Mouse (Mus musculus) bone marrow, adult 2 months (tissue): ENCODE data around the gene Spata32. TPM values are rescaled to one million over a fixed set of nuclear protein-coding genes. Genes with fewer than 3 reads are reported as not detected.
"Not testable (repeated sequence)": the region's sequence is repeated elsewhere in the genome, so short reads cannot be mapped to it uniquely, and the experiment has no call there.

Experiments used
- H3K27ac ChIP-seq: fragments of 200-500 bp; 2 replicates; pipeline ENCODE4 v1.5.1; 2012; ENCODE audit warnings: low read depth, mild to moderate bottlenecking, control low read depth, inconsistent platforms, low read length; ENCODE audit not compliant: control insufficient read depth, poor library complexity, insufficient read depth
- H3K4me1 ChIP-seq: fragments of 200-500 bp; 2 replicates; pipeline ENCODE4 v1.6.1; 2011; ENCODE audit warnings: low read length; ENCODE audit not compliant: control insufficient read depth, insufficient read depth
- H3K4me3 ChIP-seq: fragments of 200-500 bp; replicated peaks from 2 replicates; pipeline ENCODE3; 2011; ENCODE audit warnings: mild to moderate bottlenecking, low read depth, low read length, control low read depth; ENCODE audit not compliant: control insufficient read depth
- CTCF ChIP-seq: fragments of 200-500 bp; IDR thresholded peaks from 2 replicates; pipeline ENCODE4 v1.5.1; 2011; ENCODE audit warnings: low read length, control low read depth; ENCODE audit not compliant: control insufficient read depth, insufficient read depth
- POLR2A ChIP-seq: fragments of 200-500 bp; IDR thresholded peaks from 2 replicates; pipeline ENCODE4 v1.6.1; 2011; ENCODE audit warnings: low read depth, mild to moderate bottlenecking, control low read depth, low read length, borderline replicate concordance; ENCODE audit not compliant: control insufficient read depth
- WGBS: fragments of 180-500 bp; shearing (Covaris S2); methylation state at CpG from one replicate; pipeline ENCODE4 v1.1.7; 2018; 5-methylcytosine and 5-hydroxymethylcytosine counted together
- polyA plus RNA-seq: library from polyadenylated mRNA; stranded (reverse); fragments of >200 nt; gene quantifications from 2 replicates; pipeline ENCODE4 v1.2.4, GENCODE M21; 2011; ENCODE audit warnings: low replicate concordance; ENCODE audit not compliant: missing spikeins, insufficient read depth, insufficient read length

Spata32 gene
- polyA plus RNA-seq, 1 experiment, result not detected

DNA sequence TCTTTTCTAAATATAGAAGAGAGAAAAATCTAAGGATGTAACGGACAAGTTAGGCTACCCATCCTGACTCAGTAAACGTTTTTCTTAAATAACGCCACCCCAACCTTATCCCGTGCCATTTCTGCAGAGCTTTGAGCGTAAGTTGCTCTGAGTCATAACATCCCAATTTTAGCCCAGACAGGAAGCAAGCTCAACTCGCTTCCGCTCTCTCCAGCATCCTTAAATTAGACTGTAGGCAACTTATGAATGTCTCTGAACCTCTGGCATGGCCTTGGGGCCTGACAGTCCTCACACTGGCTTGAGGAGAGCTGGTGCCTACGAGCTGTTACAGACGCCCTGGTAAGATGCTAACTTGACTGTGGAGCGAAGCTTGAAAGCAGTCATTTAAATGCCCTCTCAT is 5.2 kb upstream of the Spata32 start:
- H3K4me1 ChIP-seq, result no peaks in the 10 kb centered on the region
- 77% methylated on average over 10 of the region's 10 CpGs for WGBS
- TF ChIP-seq CTCF (no peak), POLR2A (no peak)
- no peak overlapping the region for H3K4me3 ChIP-seq
- no peak overlapping the region for H3K27ac ChIP-seq

GRCm38 (mm10) chr11:103222718-103223117 is 4.5 kb upstream of the Spata32 start:
- H3K27ac ChIP-seq, H3K4me1 ChIP-seq: not testable (repeated sequence)
- 73% methylated on average over 4 of the region's 4 CpGs for WGBS

DNA sequence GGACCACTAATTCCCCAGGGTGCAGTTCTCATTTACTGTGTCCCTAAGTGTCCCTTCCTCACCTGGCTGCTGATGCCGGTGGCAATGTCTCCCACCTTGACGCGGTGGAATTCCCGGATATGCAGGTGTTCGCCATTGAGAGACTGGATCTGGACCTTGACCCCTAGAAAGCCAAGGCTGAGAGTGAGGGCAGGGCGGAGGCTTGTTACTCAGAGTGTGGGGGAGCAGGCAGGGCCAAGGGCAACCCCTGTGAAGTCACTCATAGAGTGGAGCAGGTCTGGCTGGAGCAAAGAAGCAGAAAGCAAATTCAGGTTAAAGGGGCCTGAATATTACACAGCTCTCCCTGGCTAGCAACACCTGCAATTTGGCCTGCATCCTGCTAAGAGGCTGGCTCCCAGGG is 3.2 kb upstream of the Spata32 start:
- Histone ChIP-seq H3K4me1 (no peaks in the 10 kb centered on the region; the same call in 1 of the 2 replicates), H3K27ac (no peak overlapping the region), H3K4me3 (no peak overlapping the region)
- no peak for TF ChIP-seq POLR2A
- 87% methylated on average over 6 of the region's 6 CpGs for WGBS

More at GRCm38 (mm10) chr11:103222718-103223117, 4.5 kb upstream of the Spata32 start:
- not testable (repeated sequence) for H3K4me3 ChIP-seq

DNA sequence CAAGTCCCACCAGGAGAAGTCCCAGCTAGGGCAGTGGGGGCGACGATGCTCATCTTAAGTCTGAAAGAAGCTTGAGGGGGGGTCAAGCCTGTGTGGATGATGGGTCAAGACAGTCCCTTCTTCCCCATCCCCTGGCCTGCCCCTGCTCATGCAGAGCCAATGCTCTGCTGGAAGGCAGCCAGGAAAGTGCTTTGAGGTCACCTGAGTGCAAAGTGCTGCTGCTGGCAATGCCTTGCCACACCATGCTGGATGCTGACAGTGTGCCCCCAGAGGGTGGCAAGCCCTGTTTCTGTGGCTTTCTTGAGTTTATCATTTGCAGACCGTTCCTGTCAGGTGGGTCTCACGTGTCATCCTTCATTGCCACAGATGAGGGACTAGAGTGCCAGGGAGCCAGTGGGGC is 1.8 kb upstream of the Spata32 start:
- no peak overlapping the region for H3K4me3 ChIP-seq
- TF ChIP-seq POLR2A, result no peak
- TF ChIP-seq CTCF, result no peak
- 73% methylated on average over 4 of the region's 4 CpGs for WGBS
- H3K27ac ChIP-seq, result no peak overlapping the region
- no peaks in the 10 kb centered on the region; the same call in 1 of the 2 replicates for H3K4me1 ChIP-seq

- Histone ChIP-seq H3K4me3 (no peak overlapping the region), H3K27ac (no peak overlapping the region), H3K4me1 (no peaks in the 10 kb centered on the region; the same call in 1 of the 2 replicates)
- no peak for TF ChIP-seq CTCF
- TF ChIP-seq POLR2A, result no peak
- 82% methylated on average over 5 of the region's 5 CpGs for WGBS
These were observed 1.0 kb upstream of the Spata32 start for GRCm38 (mm10) chr11:103219259-103219658.

- TF ChIP-seq POLR2A (no peak), CTCF (no peak)
- WGBS, result 32% methylated on average over 6 of the region's 6 CpGs
- H3K27ac ChIP-seq, result no peak overlapping the region
- H3K4me3 ChIP-seq, result peak overlapping the region; percentile 58
- no peaks in the 10 kb centered on the region; the same call in 1 of the 2 replicates for H3K4me1 ChIP-seq
These were observed 277 bp upstream of the Spata32 start for GRCm38 (mm10) chr11:103218517-103218901.

DNA sequence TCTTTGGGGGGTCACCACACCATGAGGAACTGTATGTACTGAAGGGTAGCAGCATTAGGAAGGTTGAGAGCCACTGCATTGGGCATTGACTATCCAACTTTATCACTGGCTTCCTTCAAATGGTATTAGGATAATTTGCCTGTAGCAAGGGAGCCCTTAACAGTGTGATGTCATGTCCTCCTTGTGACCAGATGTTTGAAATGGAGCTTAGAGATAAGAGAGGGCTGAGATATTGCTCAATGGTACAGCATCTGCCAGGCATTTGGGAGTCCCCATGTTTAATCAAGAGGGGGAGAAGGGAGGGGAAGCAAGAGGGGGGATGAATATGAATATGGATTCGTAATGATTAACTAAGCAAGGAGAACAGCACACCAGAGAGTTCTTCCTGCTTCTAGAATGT is 2.9 kb downstream of the Spata32 start:
- TF ChIP-seq POLR2A (no peak), CTCF (no peak)
- Histone ChIP-seq H3K4me3 (no peak overlapping the region), H3K27ac (no peak overlapping the region), H3K4me1 (no peaks in the 10 kb centered on the region; the same call in 1 of the 2 replicates)
- WGBS, result 35% methylated on average over 1 of the region's 1 CpGs

GRCm38 (mm10) chr11:103213712-103214111 is 4.5 kb downstream of the Spata32 start:
- TF ChIP-seq CTCF (0 out of 2 replicates have a peak, but pooled peaks have one; percentile 3), POLR2A (no peak)
- WGBS, result 74% methylated on average over 5 of the region's 5 CpGs
- no peak overlapping the region for H3K27ac ChIP-seq
- no peaks in the 10 kb centered on the region; the same call in 1 of the 2 replicates for H3K4me1 ChIP-seq
- no peak overlapping the region for H3K4me3 ChIP-seq

DNA sequence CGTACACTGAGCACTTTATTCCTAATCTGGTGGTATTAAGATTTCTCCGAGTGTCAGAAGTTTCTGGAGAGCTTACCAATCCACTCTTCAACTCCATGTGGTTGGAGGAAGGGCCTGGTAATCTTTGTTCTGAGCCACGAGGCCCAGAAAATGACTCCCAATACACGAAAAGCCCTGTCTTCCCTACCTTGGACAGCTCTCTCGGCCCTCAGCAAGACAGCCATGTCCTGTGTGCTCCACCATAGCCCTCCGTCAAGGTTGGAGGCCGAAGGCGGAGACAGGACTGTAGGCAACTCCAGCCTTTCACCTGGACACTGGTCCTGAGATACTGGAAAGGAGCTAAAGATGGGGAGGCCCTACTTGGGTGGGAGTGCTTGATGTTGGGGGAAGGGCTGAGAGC is 7.9 kb downstream of the Spata32 start:
- 68% methylated on average over 8 of the region's 8 CpGs for WGBS
- Histone ChIP-seq H3K4me1 (no peaks in the 10 kb centered on the region), H3K27ac (no peak overlapping the region), H3K4me3 (no peak overlapping the region)
- TF ChIP-seq POLR2A, result no peak

- Histone ChIP-seq H3K27ac (no peak within 1 kb of the TSS), H3K4me3 (no peak within 1 kb of the TSS), H3K4me1 (no peaks in the 10 kb centered on the region)
- 90% methylated on average over 3 of the region's 3 CpGs for WGBS
- TF ChIP-seq CTCF (no peak), POLR2A (no peak)
These were observed 9.8 kb downstream of the Spata32 start, which contains the start of gene 1700023F06Rik for GRCm38 (mm10) chr11:103208458-103208857. Gene 1700023F06Rik (minus strand): TSS chr11:103208558.
